Mouse (Mus musculus): ENCODE measurements around the gene Cdk17.

Gene Cdk17

GRCm38 (mm10) chr10:93171182-93171855 lies 10.6 kb downstream of the Cdk17 start:
- no peak for DNase-seq (ENCODE audit: low spot score)

DNA sequence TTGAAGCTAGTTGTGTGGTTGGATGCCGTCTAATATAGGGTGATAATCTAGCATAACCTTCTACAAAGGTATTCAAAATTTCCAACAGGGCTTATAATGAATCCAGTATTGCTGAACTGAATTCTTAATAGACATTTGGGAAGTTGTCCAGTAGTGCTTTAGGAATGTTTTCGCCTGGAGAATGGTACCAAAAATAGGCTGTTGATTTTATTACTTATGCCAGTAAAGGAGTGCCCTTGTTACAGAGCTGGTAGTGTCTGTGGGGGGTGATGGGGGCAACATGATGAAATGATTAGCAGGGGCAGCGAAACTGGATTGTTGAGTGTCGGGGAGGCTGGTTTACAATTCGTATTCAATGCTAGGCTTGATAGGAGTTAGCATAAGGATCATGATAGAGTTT lies 16.8 kb downstream of the Cdk17 start:
- DNase-seq (ENCODE audit: low spot score) = no peak

GRCm38 (mm10) chr10:93177874-93178273 lies 17.2 kb downstream of the Cdk17 start:
- no peak for DNase-seq (ENCODE audit: low spot score)

GRCm38 (mm10) chr10:93178662-93179061 lies 18.0 kb downstream of the Cdk17 start:
- no peak for DNase-seq (ENCODE audit: low spot score)

DNA sequence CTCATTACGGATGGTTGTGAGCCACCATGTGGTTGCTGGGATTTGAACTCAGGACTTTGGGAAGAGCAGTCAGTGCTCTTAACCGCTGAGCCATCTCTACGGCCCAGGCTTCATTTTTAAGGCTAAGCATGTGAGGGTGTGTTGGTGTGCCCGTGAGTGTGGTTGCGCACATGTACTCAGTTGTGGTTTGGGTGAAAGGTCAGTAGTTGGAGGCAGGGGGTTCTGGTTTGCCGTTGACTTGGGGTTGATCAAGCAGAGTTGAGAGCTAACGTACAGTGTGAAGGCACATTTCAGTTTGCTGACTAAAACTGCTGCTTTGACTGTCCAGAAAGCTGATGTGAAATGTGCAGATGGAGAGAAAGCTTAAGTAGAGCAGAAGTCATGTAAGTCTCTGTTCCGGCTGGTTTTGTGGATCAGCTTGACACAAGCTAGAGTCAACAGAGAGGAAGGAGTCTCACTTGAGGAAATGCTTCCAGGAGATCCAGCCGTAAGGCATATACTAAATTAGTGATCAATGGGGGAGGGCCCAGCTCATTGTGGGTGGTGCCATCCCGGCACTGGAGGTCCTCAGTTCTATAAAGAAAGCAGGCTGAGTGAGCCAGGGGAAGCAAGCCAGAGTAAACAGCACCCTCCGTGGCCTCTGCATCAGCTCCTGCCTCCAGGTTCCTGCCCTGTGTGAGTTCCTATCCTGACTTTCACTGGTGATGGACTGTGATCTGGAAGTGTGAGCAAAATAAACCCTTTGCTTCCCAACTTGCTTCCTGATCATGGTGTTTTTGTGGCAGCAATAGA lies 19.2 kb downstream of the Cdk17 start:
- DNase-seq (ENCODE audit: low spot score) = no peak

- no peak for DNase-seq (ENCODE audit: low spot score)
These were observed 23.8 kb downstream of the Cdk17 start for GRCm38 (mm10) chr10:93184351-93184976.

DNA sequence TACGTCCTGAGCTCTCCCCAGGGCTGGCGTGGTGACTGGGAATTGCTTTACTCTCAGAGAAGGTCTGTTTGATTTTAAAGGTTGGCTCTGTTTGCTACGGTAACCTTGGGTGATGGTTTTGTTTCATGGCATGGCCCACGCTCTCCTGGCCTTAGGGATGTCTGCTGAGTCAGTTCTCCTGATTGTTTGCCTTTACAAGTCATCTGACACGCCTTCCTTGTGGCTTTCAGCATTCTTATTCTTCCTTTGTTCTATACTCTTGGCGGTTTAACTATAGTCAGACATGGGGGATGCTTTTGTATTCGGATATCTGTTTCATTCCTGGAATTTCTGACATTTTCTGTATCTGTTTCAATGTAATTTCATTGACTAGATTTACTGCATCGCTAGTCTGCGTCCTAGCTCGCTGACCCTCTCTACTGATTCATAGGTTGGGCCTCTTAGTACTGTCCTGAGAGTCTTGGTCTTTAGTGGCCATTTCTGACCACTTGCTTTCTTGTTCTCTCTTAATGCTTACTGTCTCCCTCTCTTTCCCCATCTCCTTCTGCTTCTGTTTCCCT lies 27.8 kb downstream of the Cdk17 start:
- no peak for DNase-seq (ENCODE audit: low spot score)

GRCm38 (mm10) chr10:93190475-93191262 lies 30.0 kb downstream of the Cdk17 start:
- DNase-seq (ENCODE audit: low spot score) = no peak

DNA sequence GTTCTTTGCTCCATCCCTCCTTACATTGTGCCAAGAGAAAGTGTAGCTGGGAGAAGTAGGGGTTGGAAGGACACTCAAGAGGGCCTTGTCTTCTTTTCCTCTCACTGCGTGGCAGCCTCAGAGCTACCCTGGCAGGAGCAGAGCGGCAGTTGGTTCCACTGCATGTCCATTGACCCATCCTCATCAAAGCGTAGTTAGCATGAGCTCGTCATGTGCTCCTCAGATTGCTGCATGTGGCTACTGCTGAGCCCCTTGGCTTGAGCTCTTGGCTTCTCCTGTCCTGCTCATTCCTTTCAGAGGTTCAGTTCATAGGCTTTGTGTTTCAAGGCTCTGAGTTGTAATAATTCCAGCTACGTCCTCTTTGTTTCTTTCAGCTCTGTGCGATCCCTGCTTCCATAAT lies 36.4 kb downstream of the Cdk17 start:
- no peak for DNase-seq (ENCODE audit: low spot score)

DNA sequence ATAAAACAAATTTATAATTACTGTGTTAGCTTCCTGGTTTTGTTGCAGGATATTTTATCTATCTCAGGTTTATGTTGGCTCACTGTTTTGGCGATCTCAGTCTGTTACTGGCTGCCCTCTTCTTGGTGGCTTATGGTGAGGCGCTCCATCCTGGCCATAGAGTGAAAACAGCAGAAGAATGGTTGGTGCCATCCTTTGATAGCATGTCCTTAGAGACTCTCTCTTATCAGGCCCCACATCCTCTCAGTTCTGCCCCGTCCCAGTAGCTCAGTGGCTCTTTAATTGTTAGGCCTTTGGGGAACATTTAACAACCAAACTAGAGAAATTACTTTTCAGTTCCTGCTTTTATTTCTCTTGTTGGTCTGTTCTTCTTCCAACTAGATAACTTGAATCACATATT lies 38.3 kb downstream of the Cdk17 start:
- no peak for DNase-seq (ENCODE audit: low spot score)

- no peak for DNase-seq (ENCODE audit: low spot score)
These were observed 41.3 kb downstream of the Cdk17 start for GRCm38 (mm10) chr10:93201846-93202458.

DNA sequence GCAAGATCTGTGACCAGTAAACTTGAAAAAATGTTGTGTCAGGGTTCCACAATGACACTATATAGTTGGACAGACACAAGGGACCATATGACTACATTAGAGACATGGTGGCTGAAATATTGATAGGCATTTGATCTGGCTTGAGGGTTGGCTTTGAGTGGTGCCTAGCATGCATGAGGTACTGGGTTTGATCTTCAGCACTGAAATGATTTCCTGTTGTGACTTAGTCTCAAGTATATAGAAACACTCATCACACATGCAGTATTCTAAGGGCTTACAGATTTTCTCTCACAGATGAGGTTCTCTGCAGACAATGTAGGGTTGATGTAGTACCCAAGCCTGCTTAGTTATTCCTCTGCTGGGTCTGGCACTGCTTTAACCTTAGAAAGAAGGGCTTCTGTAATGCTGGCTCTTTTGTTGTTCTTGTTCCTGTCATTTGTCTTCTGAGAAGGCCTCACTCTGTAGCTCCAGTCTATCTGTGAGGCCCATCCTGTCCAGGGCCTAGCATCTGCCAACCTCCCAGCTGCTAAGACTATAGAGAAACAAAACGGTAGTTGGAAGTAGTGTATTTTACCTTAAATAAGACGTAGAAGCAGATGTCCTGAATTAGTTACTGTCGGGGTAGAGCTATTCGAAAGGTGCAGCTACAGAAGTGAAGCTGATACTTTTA lies 44.7 kb downstream of the Cdk17 start:
- no peak for DNase-seq (ENCODE audit: low spot score)

- no peak for DNase-seq (ENCODE audit: low spot score)
These were observed 46.5 kb downstream of the Cdk17 start for GRCm38 (mm10) chr10:93207176-93207575.

GRCm38 (mm10) chr10:93212699-93213098 lies 52.0 kb downstream of the Cdk17 start:
- DNase-seq (ENCODE audit: low spot score) = no peak

GRCm38 (mm10) chr10:93213339-93213738 lies 52.7 kb downstream of the Cdk17 start:
- no peak for DNase-seq (ENCODE audit: low spot score)

DNA sequence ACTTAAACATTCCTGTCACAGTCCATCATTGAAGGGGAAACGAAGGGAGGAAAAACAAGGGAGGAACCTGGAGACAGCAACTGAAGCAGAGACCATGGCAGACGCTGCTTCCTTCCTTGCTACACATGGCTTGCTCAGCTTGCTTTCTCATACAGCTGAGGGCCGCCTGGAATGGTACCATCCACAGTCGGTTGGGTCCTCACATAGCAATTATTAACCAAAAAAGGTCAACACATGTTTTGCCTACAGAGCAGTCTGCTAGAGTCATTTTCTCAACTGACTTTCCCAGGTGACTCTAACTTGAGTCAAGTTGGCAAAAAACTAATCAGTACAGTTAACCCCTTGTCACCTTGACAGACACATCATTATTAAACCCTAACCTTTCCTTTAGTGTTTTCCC lies 53.6 kb downstream of the Cdk17 start:
- DNase-seq (ENCODE audit: low spot score) = no peak

DNA sequence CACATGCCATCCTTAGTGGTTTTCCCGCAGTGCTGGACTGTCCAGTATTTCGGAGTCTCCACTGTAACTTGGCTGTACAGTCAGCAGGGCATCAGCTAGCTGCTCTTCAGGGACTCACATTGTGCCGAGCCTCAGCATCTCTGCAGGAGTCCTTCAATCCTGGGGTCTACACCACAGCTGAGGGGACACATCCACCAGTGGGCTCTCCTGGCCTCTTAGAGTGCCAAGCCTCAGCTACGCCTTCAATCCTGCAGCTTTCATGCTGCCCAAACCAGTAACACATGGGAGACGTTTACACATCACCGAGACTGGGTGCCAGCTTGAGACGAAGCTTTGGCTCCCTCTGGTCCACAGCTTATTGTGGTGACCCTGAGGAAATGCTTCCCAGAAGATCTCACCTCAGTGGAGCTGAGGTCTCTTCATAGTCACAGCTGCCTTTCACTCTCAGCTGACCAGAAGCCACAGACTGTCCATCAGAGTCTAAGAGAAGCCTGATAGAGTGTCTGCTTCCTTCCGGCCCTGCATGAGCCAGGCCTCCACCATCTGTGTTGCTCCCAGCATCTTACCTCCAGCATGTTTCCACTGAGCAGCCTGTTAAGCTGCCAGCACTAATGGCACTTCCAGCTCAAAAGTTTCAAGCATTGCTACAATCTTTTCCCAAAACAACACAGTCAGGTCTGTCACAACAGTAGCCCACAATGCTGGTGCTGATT lies 54.5 kb downstream of the Cdk17 start:
- no peak for DNase-seq (ENCODE audit: low spot score)

DNA sequence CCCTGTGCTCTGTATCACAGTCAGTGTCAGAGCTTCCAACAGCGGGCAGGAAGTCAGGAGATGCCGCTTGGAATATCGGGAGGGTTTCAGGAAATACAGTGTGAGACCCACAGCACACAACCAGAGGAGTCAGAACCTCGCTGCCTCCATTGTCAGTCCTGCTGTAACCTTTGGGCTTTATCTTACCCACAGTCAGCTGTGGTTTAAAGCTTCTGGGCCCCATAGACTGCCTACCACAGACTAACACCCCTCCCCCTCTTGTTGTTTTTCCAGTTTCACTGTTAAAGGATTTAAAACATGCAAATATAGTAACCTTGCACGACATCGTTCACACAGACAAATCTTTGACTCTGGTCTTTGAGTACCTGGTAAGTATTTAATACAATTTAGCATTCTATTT lies 65.1 kb downstream of the Cdk17 start:
- DNase-seq (ENCODE audit: low spot score) = no peak

- no peak for DNase-seq (ENCODE audit: low spot score)
These were observed 67.2 kb downstream of the Cdk17 start for GRCm38 (mm10) chr10:93227921-93228320.

- no peak for DNase-seq (ENCODE audit: low spot score)
These were observed 67.8 kb downstream of the Cdk17 start for GRCm38 (mm10) chr10:93228401-93229007.
